Mouse (Mus musculus) adrenal gland, postnatal 4 days (tissue): ENCODE results near the gene Vmn1r224. TPM values are rescaled to one million over a fixed set of nuclear protein-coding genes. Genes with fewer than 3 reads are reported as not detected.

Experiments
- DNase-seq, 2 experiments: peaks; one replicate each; pipeline ENCODE4 v3.0.0; 2021 to 2022; ENCODE audit warnings: low spot score in 2 of 2, mixed read lengths in 2 of 2
- long read RNA-seq, 2 experiments: library from polyadenylated mRNA; stranded (forward); transcript quantifications; one replicate each; pipeline ENCODE4 v2.0.0; 2021
- total RNA-seq, 2 experiments: library from RNA; stranded (reverse); gene quantifications; 2 replicates each; pipeline ENCODE4 v1.2.3; 2021

Gene Vmn1r224
- total RNA-seq = not detected
- long read RNA-seq, experiment 1 = 0 reads
- long read RNA-seq, experiment 2 = 0 reads

GRCm38 (mm10) chr17:20413846-20414245, at the start of gene Vmn1r224:
Gene Vmn1r224, plus strand, starts transcription at chr17:20414146.
- DNase-seq = no peak

GRCm38 (mm10) chr17:20399105-20399504, 14.8 kb upstream of the Vmn1r224 start:
- no peak for DNase-seq

- DNase-seq = no peak
Observed at GRCm38 (mm10) chr17:20439263-20439662, 25.3 kb downstream of the Vmn1r224 start.

GRCm38 (mm10) chr17:20473311-20473710, 59.4 kb downstream of the Vmn1r224 start:
- no peak for DNase-seq

Other genes starting within 250 kb of the Vmn1r224 start
- gene Fpr-rs6, start 231.0 kb upstream of the Vmn1r224 start, total RNA-seq = not detected
- not detected for gene Vmn2r105, start 179.1 kb upstream of the Vmn1r224 start, total RNA-seq
- not detected for gene Vmn2r106, start 128.6 kb upstream of the Vmn1r224 start, total RNA-seq
- gene Vmn2r107, start 68.9 kb upstream of the Vmn1r224 start, total RNA-seq = not detected
- not detected for gene Vmn2r108, start 67.2 kb downstream of the Vmn1r224 start, total RNA-seq
- gene Vmn1r225, start 84.0 kb downstream of the Vmn1r224 start, total RNA-seq = not detected
- not detected for gene Vmn2r109, start 150.6 kb downstream of the Vmn1r224 start, total RNA-seq
- gene Vmn2r110, start 182.3 kb downstream of the Vmn1r224 start, total RNA-seq = not detected
- not detected for gene Fpr-rs3, start 210.7 kb downstream of the Vmn1r224 start, total RNA-seq